Mouse (Mus musculus) hematopoietic stem cell, adult 5-6 weeks (primary cell): ENCODE data around the gene Card19. TPM values are rescaled to one million over a fixed set of nuclear protein-coding genes. Genes with fewer than 3 reads are reported as not detected.

ENCODE experiments used
- ATAC-seq, 2 experiments: fragments of 125-278 bp in 1 of 2; replicated peaks in 1 of 2; 2 replicates each; pipeline ENCODE4 v1.8.0; 2016 to 2017; ENCODE audit warnings: inconsistent platforms in 2 of 2, mild to moderate bottlenecking in 2 of 2, moderate number of reproducible peaks in 2 of 2, low read depth in 1 of 2, moderate TSS enrichment in 1 of 2; ENCODE audit not compliant: low FRiP score in 2 of 2, poor library complexity in 2 of 2, severe bottlenecking in 2 of 2, insufficient read depth in 1 of 2, low TSS enrichment in 1 of 2
- total RNA-seq: library from RNA; stranded (forward); fragments of 172-1452, 232-1000 nt; gene quantifications from 2 replicates; pipeline ENCODE4 v1.2.3, GENCODE M21; 2017

Card19 gene
- total RNA-seq, 1 experiment from 2014 or later, result 94.3 TPM

DNA sequence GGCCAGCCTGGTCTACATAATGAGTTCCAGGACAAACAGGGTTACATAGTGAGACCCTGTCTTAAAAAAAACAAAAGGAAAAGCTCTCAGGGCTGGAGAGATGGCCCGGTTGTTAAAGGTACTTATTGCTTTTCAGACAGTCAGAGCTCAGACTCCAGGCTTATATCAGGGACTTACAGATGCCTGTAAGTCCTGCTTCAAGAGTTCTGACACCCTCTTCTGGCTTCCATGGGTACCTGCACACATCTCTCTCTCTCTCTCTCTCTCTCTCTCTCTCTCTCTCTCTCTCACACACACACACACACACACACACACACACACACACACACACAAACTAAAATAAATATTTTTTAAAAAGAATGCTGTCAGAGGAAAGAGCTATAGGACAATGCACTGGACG is 54.6 kb downstream of the Card19 start:
- ATAC-seq, result no peak

DNA sequence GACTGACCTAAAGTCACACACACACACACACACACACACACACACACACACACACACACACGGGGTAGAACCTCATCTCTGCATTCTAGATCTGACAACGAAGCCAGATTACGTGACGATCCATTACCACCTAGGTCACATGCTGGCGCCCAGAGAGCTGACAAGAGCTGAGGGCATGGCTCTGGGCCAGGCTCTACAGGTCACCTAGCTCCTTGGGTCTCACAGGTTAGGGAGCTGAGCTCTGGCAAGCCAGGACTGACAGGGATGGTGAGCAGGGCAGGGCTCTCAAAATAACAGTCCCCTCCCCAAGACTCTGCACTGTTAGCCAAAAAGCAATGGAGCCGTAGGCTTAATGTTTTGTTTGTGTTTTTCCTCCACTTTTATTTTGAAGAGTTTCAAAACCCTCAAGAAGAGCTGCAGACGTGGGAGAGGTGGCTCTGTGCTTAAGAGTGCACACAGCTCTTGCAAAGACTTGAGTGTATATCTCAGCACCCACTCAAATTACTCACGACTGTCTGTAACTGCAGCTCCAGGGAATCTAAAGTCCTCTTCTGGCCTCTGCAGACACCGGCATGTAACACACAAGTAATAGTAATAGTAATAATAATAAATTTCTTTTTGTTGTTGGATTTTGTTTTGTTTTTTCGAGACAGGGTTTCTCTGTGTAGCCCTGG is 57.7 kb downstream of the Card19 start:
- ATAC-seq, result no peak

DNA sequence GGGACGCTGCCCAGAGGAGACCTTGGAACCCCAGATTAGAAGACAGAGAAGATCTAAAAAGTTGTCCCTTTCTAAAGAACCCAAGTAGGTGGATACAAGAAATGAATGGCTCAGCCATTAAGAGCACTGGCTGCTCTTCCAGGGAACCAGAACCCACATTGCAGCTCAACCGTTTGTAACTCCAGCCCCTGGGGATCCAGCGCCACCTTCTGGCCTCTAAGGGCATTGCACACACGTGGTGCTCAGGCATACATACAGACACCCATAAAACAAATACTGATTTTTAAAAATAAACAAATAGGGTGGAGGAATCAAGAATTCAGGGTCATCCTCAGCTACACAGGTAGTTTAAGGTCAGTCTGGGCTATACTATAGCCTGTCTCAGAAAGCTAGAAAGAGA is 59.2 kb downstream of the Card19 start:
- ATAC-seq, result no peak

DNA sequence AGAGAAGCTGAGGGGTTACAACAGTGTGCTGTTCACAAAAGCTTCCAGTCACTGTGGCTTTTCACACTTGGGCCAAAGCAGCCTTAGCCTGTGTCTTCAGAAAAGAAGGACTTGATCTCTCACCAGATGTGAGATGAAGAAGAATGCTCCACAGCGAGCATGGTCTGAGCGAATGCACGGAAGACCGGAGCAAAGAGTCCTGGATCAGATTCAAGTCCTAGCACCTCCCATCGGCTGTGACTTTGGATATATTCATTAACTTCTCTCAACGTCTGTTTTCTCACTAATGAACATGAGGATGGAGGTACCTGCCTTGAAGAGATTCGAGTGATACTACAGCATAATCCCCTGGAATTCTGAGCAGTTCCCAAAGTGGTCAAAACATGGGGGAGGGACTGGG is 61.2 kb downstream of the Card19 start:
- no peak for ATAC-seq

DNA sequence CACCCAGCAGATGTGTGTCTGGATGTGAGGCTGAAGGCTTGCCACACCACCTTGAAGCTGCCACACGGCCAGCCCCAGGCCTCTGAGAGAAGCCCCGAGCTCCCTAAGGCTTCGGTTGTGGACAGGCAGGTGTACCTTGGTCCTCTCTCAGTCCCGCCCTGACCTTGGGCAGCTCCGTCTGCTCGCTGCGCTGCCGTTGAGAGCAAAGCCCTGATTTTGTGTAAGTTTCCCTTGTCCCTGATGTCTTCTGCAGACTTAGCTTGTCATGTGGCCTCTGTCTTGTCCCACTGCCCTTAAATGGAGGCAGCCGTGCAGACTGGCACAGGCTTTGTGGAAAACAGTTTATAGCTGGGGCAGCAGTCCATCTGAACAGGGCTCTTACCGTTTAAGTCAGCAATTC is 61.8 kb downstream of the Card19 start:
- no peak for ATAC-seq

Other genes with a start within 250 kb of the Card19 start
- 104 and 117 TPM in 2 replicates for gene Fam120a, start 248.0 kb downstream of the Card19 start, total RNA-seq
- gene Wnk2, start 68.0 kb downstream of the Card19 start, total RNA-seq, result not detected in 2 replicates
- 58.6 and 65.6 TPM in 2 replicates for gene Ninj1, start 28.6 kb downstream of the Card19 start, total RNA-seq
- gene Susd3, start 32.7 kb upstream of the Card19 start, total RNA-seq, result 5.1 and 10.8 TPM in 2 replicates
- 13.0 and 16.8 TPM in 2 replicates for gene Fgd3, start 104.3 kb upstream of the Card19 start, total RNA-seq
- gene Bicd2, start 125.5 kb upstream of the Card19 start, total RNA-seq, result 18.0 and 21.2 TPM in 2 replicates
- gene Ippk, start 205.2 kb upstream of the Card19 start, total RNA-seq, result 11.0 and 12.2 TPM in 2 replicates